Mouse (Mus musculus): ENCODE results near the gene E330017A01Rik. TPM values are rescaled to one million over a fixed set of nuclear protein-coding genes. Genes with fewer than 3 reads are reported as not detected.
A peak's percentile ranks its signal among the peaks of the same experiment; 100 is the strongest.
"Not testable (repeated sequence)": the region's sequence is repeated elsewhere in the genome, so short reads cannot be mapped to it uniquely, and the experiment has no call there.

E330017A01Rik gene
- polyA plus RNA-seq, 1 experiment from 2014 or later = not detected

- H3K9ac ChIP-seq (ENCODE audit: low read length) = no peak overlapping the region
- no peaks in the 10 kb centered on the region for H3K4me1 ChIP-seq (ENCODE audit: control insufficient read depth, insufficient read depth, low read length)
- ATAC-seq (ENCODE audit: insufficient read depth, low FRiP score, low TSS enrichment) = no peak
- 79% methylated on average over 3 of the region's 3 CpGs for WGBS
- H3K36me3 ChIP-seq (ENCODE audit: control insufficient read depth, insufficient read depth, low read length) = no peaks in the 10 kb centered on the region
- no peak for DNase-seq (ENCODE audit: low spot score)
- H3K27ac ChIP-seq (ENCODE audit: low read depth, low read length) = no peak overlapping the region
- no peak overlapping the region for H3K4me3 ChIP-seq (ENCODE audit: low read depth, low read length)
- no peak overlapping the region for H3K4me2 ChIP-seq (ENCODE audit: low read depth)
- H3K9me3 ChIP-seq (ENCODE audit: control insufficient read depth, low read length) = no peaks in the 10 kb centered on the region
- no peaks in the 10 kb centered on the region for H3K27me3 ChIP-seq (ENCODE audit: control insufficient read depth, insufficient read depth, low read length)
These were observed 30.0 kb upstream of the E330017A01Rik start for GRCm38 (mm10) chr16:58668586-58668985.

GRCm38 (mm10) chr16:58666681-58667080 lies 28.1 kb upstream of the E330017A01Rik start:
- not testable (repeated sequence) for DNase-seq (ENCODE audit: low spot score); H3K9ac ChIP-seq (ENCODE audit: low read length); H3K4me1 ChIP-seq (ENCODE audit: control insufficient read depth, insufficient read depth, low read length); H3K4me3 ChIP-seq (ENCODE audit: low read depth, low read length); ATAC-seq (ENCODE audit: insufficient read depth, low FRiP score, low TSS enrichment); H3K27me3 ChIP-seq (ENCODE audit: control insufficient read depth, insufficient read depth, low read length); H3K9me3 ChIP-seq (ENCODE audit: control insufficient read depth, low read length); H3K4me2 ChIP-seq (ENCODE audit: low read depth); H3K36me3 ChIP-seq (ENCODE audit: control insufficient read depth, insufficient read depth, low read length); H3K27ac ChIP-seq (ENCODE audit: low read depth, low read length)
- 87% methylated on average over 3 of the region's 3 CpGs for WGBS

DNA sequence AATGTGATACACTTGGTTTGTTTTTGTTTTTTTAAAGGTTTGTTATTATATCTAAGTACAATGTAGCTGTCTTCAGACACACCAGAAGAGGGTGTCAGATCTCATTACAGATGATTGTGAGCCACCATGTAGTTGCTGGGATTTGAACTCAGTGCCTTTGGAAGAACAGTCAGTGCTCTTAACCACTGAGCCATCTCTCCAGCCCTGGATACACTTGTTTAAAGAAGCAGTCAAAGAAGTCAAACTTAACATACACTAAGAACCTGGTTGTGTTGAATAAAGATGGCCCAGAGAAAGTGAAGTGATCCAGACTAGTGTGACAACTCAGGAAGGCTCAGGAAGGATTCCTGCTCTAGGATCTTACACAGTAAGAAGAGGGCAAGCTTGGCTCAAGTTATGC lies 26.6 kb upstream of the E330017A01Rik start:
- H3K9ac ChIP-seq (ENCODE audit: low read length); H3K27me3 ChIP-seq (ENCODE audit: control insufficient read depth, insufficient read depth, low read length); DNase-seq (ENCODE audit: low spot score); H3K4me2 ChIP-seq (ENCODE audit: low read depth); H3K4me3 ChIP-seq (ENCODE audit: low read depth, low read length); H3K4me1 ChIP-seq (ENCODE audit: control insufficient read depth, insufficient read depth, low read length); H3K9me3 ChIP-seq (ENCODE audit: control insufficient read depth, low read length); H3K36me3 ChIP-seq (ENCODE audit: control insufficient read depth, insufficient read depth, low read length); H3K27ac ChIP-seq (ENCODE audit: low read depth, low read length); ATAC-seq (ENCODE audit: insufficient read depth, low FRiP score, low TSS enrichment): not testable (repeated sequence)

DNA sequence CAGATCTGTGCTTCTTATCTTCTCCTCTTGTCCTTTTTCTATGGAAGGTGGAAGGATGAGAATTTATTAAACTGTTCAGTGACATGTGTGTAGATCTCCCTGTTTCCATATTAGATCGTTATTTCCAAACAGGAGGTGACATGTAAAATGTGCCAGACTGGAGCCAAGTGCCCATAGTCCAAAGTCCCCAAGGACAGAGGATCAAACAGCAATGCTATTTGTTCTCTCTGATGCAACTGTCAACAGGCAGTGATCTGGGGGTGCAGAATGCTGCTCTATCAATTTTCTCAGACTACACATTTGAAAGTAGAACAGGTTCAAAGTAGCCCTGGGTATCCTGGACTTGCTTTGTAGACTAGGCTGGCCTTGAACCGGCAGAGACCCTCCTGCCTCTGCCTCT lies 25.3 kb upstream of the E330017A01Rik start:
- H3K4me1 ChIP-seq (ENCODE audit: control insufficient read depth, insufficient read depth, low read length) = no peaks in the 10 kb centered on the region
- H3K9ac ChIP-seq (ENCODE audit: low read length) = no peak overlapping the region
- no peak overlapping the region for H3K27ac ChIP-seq (ENCODE audit: low read depth, low read length)
- H3K4me3 ChIP-seq (ENCODE audit: low read depth, low read length) = no peak overlapping the region
- H3K27me3 ChIP-seq (ENCODE audit: control insufficient read depth, insufficient read depth, low read length) = no peaks in the 10 kb centered on the region
- WGBS = 97% methylated on average over 2 of the region's 2 CpGs
- no peaks in the 10 kb centered on the region for H3K9me3 ChIP-seq (ENCODE audit: control insufficient read depth, low read length)
- H3K36me3 ChIP-seq (ENCODE audit: control insufficient read depth, insufficient read depth, low read length) = no peaks in the 10 kb centered on the region
- no peak for ATAC-seq (ENCODE audit: insufficient read depth, low FRiP score, low TSS enrichment)
- no peak overlapping the region for H3K4me2 ChIP-seq (ENCODE audit: low read depth)
- no peak for DNase-seq (ENCODE audit: low spot score)

- Histone ChIP-seq H3K4me1 (ENCODE audit: control insufficient read depth, insufficient read depth, low read length) (no peaks in the 10 kb centered on the region), H3K9ac (ENCODE audit: low read length) (no peak overlapping the region)
- no peak for DNase-seq (ENCODE audit: low spot score)
These were observed 24.5 kb upstream of the E330017A01Rik start for GRCm38 (mm10) chr16:58663021-58663420.

DNA sequence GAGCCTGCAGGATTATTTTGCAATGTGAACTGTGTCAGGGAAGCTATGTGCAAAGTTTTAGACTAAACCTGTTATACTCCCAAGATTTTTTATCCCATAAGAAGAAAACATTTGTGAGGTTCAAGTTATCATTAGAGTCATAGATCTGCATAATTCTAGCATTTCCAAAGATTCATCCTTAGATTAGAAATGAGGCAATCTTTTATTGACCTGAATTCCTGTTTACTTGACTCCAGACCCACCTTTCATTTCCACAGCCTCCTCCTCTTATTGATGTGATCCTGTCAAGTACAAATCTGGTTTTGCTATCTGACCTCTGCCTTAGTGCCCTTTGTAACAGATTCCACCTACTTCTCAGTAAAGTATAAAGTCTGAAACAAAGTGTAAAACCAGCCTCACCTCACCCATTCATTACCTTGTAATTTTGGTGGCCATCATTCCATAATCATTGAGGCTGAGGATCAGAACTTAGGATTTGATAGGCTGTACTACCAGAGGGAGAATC lies 23.8 kb upstream of the E330017A01Rik start:
- Histone ChIP-seq H3K4me1 (ENCODE audit: control insufficient read depth, insufficient read depth, low read length) (no peaks in the 10 kb centered on the region), H3K27me3 (ENCODE audit: control insufficient read depth, insufficient read depth, low read length) (no peaks in the 10 kb centered on the region), H3K4me2 (ENCODE audit: low read depth) (no peak overlapping the region), H3K9me3 (ENCODE audit: control insufficient read depth, low read length) (no peaks in the 10 kb centered on the region), H3K9ac (ENCODE audit: low read length) (no peak overlapping the region), H3K4me3 (ENCODE audit: low read depth, low read length) (no peak overlapping the region), H3K27ac (ENCODE audit: low read depth, low read length) (no peak overlapping the region), H3K36me3 (ENCODE audit: control insufficient read depth, insufficient read depth, low read length) (no peaks in the 10 kb centered on the region)
- no peak for DNase-seq (ENCODE audit: low spot score)
- no peak for ATAC-seq (ENCODE audit: insufficient read depth, low FRiP score, low TSS enrichment)

More at GRCm38 (mm10) chr16:58663021-58663420, 24.5 kb upstream of the E330017A01Rik start:
- no peaks in the 10 kb centered on the region for H3K27me3 ChIP-seq (ENCODE audit: control insufficient read depth, insufficient read depth, low read length)
- H3K4me3 ChIP-seq (ENCODE audit: low read depth, low read length) = no peak overlapping the region
- ATAC-seq (ENCODE audit: insufficient read depth, low FRiP score, low TSS enrichment) = peak; percentile 35; the same call in 1 of the 2 replicates
- no peak overlapping the region for H3K27ac ChIP-seq (ENCODE audit: low read depth, low read length)
- H3K9me3 ChIP-seq (ENCODE audit: control insufficient read depth, low read length) = no peaks in the 10 kb centered on the region
- no peak overlapping the region for H3K4me2 ChIP-seq (ENCODE audit: low read depth)
- no peaks in the 10 kb centered on the region for H3K36me3 ChIP-seq (ENCODE audit: control insufficient read depth, insufficient read depth, low read length)
- 71% methylated on average over 5 of the region's 5 CpGs for WGBS

GRCm38 (mm10) chr16:58661826-58662225 lies 23.3 kb upstream of the E330017A01Rik start:
- WGBS = 72% methylated on average over 5 of the region's 5 CpGs
- ATAC-seq (ENCODE audit: insufficient read depth, low FRiP score, low TSS enrichment) = no peak

DNA sequence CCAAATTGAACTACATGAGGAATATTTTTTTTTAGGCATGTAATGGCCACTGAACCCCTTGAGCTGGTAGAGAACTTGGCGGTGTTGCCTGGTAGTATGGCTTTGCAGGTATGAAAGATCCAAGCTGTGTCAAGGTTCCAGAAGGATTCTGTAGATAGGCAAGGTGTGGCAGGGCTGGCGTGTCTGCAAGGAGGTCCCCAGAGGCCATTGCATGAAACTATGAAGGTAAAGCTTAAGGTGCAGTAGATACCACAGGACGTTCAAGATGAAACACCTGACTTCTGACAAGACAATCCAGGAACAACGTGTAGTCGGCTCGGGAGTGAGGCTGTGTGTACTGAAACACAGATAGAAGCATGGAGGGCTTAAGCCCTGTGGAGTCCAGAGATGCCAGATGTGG lies 20.1 kb upstream of the E330017A01Rik start:
- H3K4me2 ChIP-seq (ENCODE audit: low read depth) = no peak overlapping the region
- WGBS = 84% methylated on average over 6 of the region's 6 CpGs
- H3K27ac ChIP-seq (ENCODE audit: low read depth, low read length) = no peak overlapping the region
- ATAC-seq (ENCODE audit: insufficient read depth, low FRiP score, low TSS enrichment) (no peak), DNase-seq (ENCODE audit: low spot score) (no peak)
- no peaks in the 10 kb centered on the region for H3K36me3 ChIP-seq (ENCODE audit: control insufficient read depth, insufficient read depth, low read length)
- H3K4me3 ChIP-seq (ENCODE audit: low read depth, low read length) = no peak overlapping the region
- H3K4me1 ChIP-seq (ENCODE audit: control insufficient read depth, insufficient read depth, low read length) = no peaks in the 10 kb centered on the region
- no peaks in the 10 kb centered on the region for H3K9me3 ChIP-seq (ENCODE audit: control insufficient read depth, low read length)
- no peaks in the 10 kb centered on the region for H3K27me3 ChIP-seq (ENCODE audit: control insufficient read depth, insufficient read depth, low read length)
- H3K9ac ChIP-seq (ENCODE audit: low read length) = no peak overlapping the region

More at GRCm38 (mm10) chr16:58661826-58662225, 23.3 kb upstream of the E330017A01Rik start:
- Histone ChIP-seq H3K27ac (ENCODE audit: low read depth, low read length) (no peak overlapping the region), H3K4me1 (ENCODE audit: control insufficient read depth, insufficient read depth, low read length) (no peaks in the 10 kb centered on the region), H3K4me2 (ENCODE audit: low read depth) (no peak overlapping the region), H3K4me3 (ENCODE audit: low read depth, low read length) (no peak overlapping the region), H3K36me3 (ENCODE audit: control insufficient read depth, insufficient read depth, low read length) (no peaks in the 10 kb centered on the region), H3K9ac (ENCODE audit: low read length) (no peak overlapping the region), H3K27me3 (ENCODE audit: control insufficient read depth, insufficient read depth, low read length) (no peaks in the 10 kb centered on the region), H3K9me3 (ENCODE audit: control insufficient read depth, low read length) (no peaks in the 10 kb centered on the region)
- no peak for DNase-seq (ENCODE audit: low spot score)

- no peaks in the 10 kb centered on the region for H3K36me3 ChIP-seq (ENCODE audit: control insufficient read depth, insufficient read depth, low read length)
- no peak overlapping the region for H3K4me2 ChIP-seq (ENCODE audit: low read depth)
- no peaks in the 10 kb centered on the region for H3K9me3 ChIP-seq (ENCODE audit: control insufficient read depth, low read length)
- H3K9ac ChIP-seq (ENCODE audit: low read length) = no peak overlapping the region
- H3K27ac ChIP-seq (ENCODE audit: low read depth, low read length) = no peak overlapping the region
- H3K27me3 ChIP-seq (ENCODE audit: control insufficient read depth, insufficient read depth, low read length) = no peaks in the 10 kb centered on the region
- no peaks in the 10 kb centered on the region for H3K4me1 ChIP-seq (ENCODE audit: control insufficient read depth, insufficient read depth, low read length)
- 94% methylated on average over 4 of the region's 4 CpGs for WGBS
- ATAC-seq (ENCODE audit: insufficient read depth, low FRiP score, low TSS enrichment) = no peak
- no peak for DNase-seq (ENCODE audit: low spot score)
- no peak overlapping the region for H3K4me3 ChIP-seq (ENCODE audit: low read depth, low read length)
These were observed 18.0 kb upstream of the E330017A01Rik start for GRCm38 (mm10) chr16:58656526-58656925.

Measured in neural tube, embryonic 11.5 days (tissue).